Mouse (Mus musculus) neural tube, embryonic 11.5 days (tissue): Measurements from ENCODE around the gene Tpbgl. TPM values are rescaled to one million over a fixed set of nuclear protein-coding genes. Genes with fewer than 3 reads are reported as not detected.

Source experiments
- ATAC-seq: fragments of 200-750 bp; cut with Nextera tagmentation; 2 replicates; pipeline ENCODE4 v1.8.0; 2017; ENCODE audit warnings: moderate number of reproducible peaks, mild to moderate bottlenecking, moderate TSS enrichment, moderate library complexity; ENCODE audit not compliant: insufficient read depth, low FRiP score, low TSS enrichment
- DNase-seq: peaks from one replicate; pipeline ENCODE4 v3.0.0-alpha.2; 2015; ENCODE audit warnings: low spot score
- H3K27ac ChIP-seq: fragments of 300-500 bp; sonication (generic); 2 replicates; pipeline ENCODE4 v1.5.1; 2014; ENCODE audit warnings: low read depth, mild to moderate bottlenecking, low read length
- H3K27me3 ChIP-seq: fragments of 300-500 bp; sonication (generic); 2 replicates; pipeline ENCODE4 v1.6.1; 2014; ENCODE audit warnings: mild to moderate bottlenecking, low read length, mixed read lengths; ENCODE audit not compliant: control insufficient read depth, insufficient read depth
- H3K36me3 ChIP-seq: fragments of 300-500 bp; sonication (generic); 2 replicates; pipeline ENCODE4 v1.6.1; 2014; ENCODE audit warnings: mild to moderate bottlenecking, low read length, moderate library complexity, mixed read lengths; ENCODE audit not compliant: control insufficient read depth, insufficient read depth
- H3K4me1 ChIP-seq: fragments of 300-500 bp; sonication (generic); 2 replicates; pipeline ENCODE4 v1.6.1; 2014; ENCODE audit warnings: low read length, mixed read lengths; ENCODE audit not compliant: control insufficient read depth, insufficient read depth
- H3K4me2 ChIP-seq: fragments of 300-500 bp; sonication (generic); 2 replicates; pipeline ENCODE4 v1.6.1; 2014; ENCODE audit warnings: low read depth, mild to moderate bottlenecking, moderate library complexity
- H3K4me3 ChIP-seq: fragments of 300-500 bp; sonication (generic); 2 replicates; pipeline ENCODE4 v1.5.1; 2014; ENCODE audit warnings: low read depth, low read length
- H3K9ac ChIP-seq: fragments of 300-500 bp; sonication (generic); 2 replicates; pipeline ENCODE4 v1.6.1; 2014; ENCODE audit warnings: mild to moderate bottlenecking, low read length
- H3K9me3 ChIP-seq: fragments of 300-500 bp; sonication (generic); 2 replicates; pipeline ENCODE4 v1.6.1; 2016; ENCODE audit warnings: low read length; ENCODE audit not compliant: control insufficient read depth
- WGBS: fragments of 180-500 bp; shearing (Covaris S2); extraction: QIAGEN DNeasy Blood & Tissue Kit; methylation state at CpG from one replicate; pipeline ENCODE4 v1.1.7; 2014; 5-methylcytosine and 5-hydroxymethylcytosine counted together
- polyA plus RNA-seq: library from polyadenylated mRNA; unstranded; fragments of >200 nt; fragmentation: Nextera tagmentation; extraction: Ambion mirVana; gene quantifications from 2 replicates; pipeline ENCODE4 v1.2.1, GENCODE M21; 2014

Gene Tpbgl
- 1.1 and 1.4 TPM in 2 replicates for polyA plus RNA-seq

GRCm38 (mm10) chr7:99626376-99627270 lies at the start of gene Tpbgl:
Gene Tpbgl (minus strand): TSS chr7:99627103.
- Histone ChIP-seq H3K4me1 (peaks cover 21% of the 10 kb centered on the region), H3K36me3 (no peaks in the 10 kb centered on the region), H3K4me3 (peak within 1 kb of the TSS; percentile 45), H3K27me3 (peaks cover 45% of the 10 kb centered on the region), H3K9ac (peak within 1 kb of the TSS; percentile 61), H3K9me3 (no peaks in the 10 kb centered on the region), H3K4me2 (peak within 1 kb of the TSS; percentile 83), H3K27ac (no peak within 1 kb of the TSS)
- DNase-seq (peak; percentile 42), ATAC-seq (0 out of 2 replicates have a peak, but pooled peaks have one; percentile 29)
- WGBS, result under 1% methylated on average over 68 of the region's 83 CpGs

- H3K4me2 ChIP-seq, result no peak overlapping the region
- 76% methylated on average over 3 of the region's 3 CpGs for WGBS
- ATAC-seq (no peak), DNase-seq (no peak)
- no peaks in the 10 kb centered on the region for H3K9me3 ChIP-seq
- no peak overlapping the region for H3K27ac ChIP-seq
- no peaks in the 10 kb centered on the region for H3K36me3 ChIP-seq
- no peaks in the 10 kb centered on the region for H3K27me3 ChIP-seq
- no peak overlapping the region for H3K4me3 ChIP-seq
- no peak overlapping the region for H3K9ac ChIP-seq
- H3K4me1 ChIP-seq, result no peaks in the 10 kb centered on the region
Measured at GRCm38 (mm10) chr7:99674890-99675289, 48.0 kb upstream of the Tpbgl start.

- Histone ChIP-seq H3K4me3 (no peak overlapping the region), H3K27ac (no peak overlapping the region), H3K27me3 (no peaks in the 10 kb centered on the region), H3K9ac (no peak overlapping the region), H3K9me3 (no peaks in the 10 kb centered on the region), H3K4me1 (no peaks in the 10 kb centered on the region), H3K36me3 (no peaks in the 10 kb centered on the region), H3K4me2 (no peak overlapping the region)
- 76% methylated on average over 5 of the region's 5 CpGs for WGBS
- no peak for ATAC-seq
- DNase-seq, result no peak
Measured at GRCm38 (mm10) chr7:99674209-99674608, 47.3 kb upstream of the Tpbgl start.

GRCm38 (mm10) chr7:99673188-99673587 lies 46.3 kb upstream of the Tpbgl start:
- Histone ChIP-seq H3K27ac (no peak overlapping the region), H3K27me3 (no peaks in the 10 kb centered on the region), H3K4me1 (0 out of 2 replicates have a peak, but pooled peaks cover 3% of the 10 kb centered on the region), H3K4me2 (no peak overlapping the region), H3K9me3 (no peaks in the 10 kb centered on the region), H3K36me3 (no peaks in the 10 kb centered on the region), H3K4me3 (no peak overlapping the region), H3K9ac (no peak overlapping the region)
- WGBS, result 88% methylated on average over 8 of the region's 8 CpGs
- ATAC-seq (no peak), DNase-seq (no peak)

GRCm38 (mm10) chr7:99671544-99672435 lies 44.9 kb upstream of the Tpbgl start:
- DNase-seq, result no peak
- 85% methylated on average over 9 of the region's 9 CpGs for WGBS
- Histone ChIP-seq H3K9me3 (no peaks in the 10 kb centered on the region), H3K27me3 (no peaks in the 10 kb centered on the region), H3K4me2 (no peak overlapping the region), H3K4me1 (0 out of 2 replicates have a peak, but pooled peaks cover 3% of the 10 kb centered on the region), H3K4me3 (no peak overlapping the region), H3K27ac (no peak overlapping the region), H3K9ac (no peak overlapping the region), H3K36me3 (no peaks in the 10 kb centered on the region)
- ATAC-seq, result no peak

- no peaks in the 10 kb centered on the region for H3K27me3 ChIP-seq
- H3K4me3 ChIP-seq, result no peak overlapping the region
- 74% methylated on average over 4 of the region's 4 CpGs for WGBS
- no peak for DNase-seq
- H3K36me3 ChIP-seq, result no peaks in the 10 kb centered on the region
- no peak for ATAC-seq
- no peak overlapping the region for H3K4me2 ChIP-seq
- no peak overlapping the region for H3K27ac ChIP-seq
- no peaks in the 10 kb centered on the region for H3K9me3 ChIP-seq
- H3K4me1 ChIP-seq, result 0 out of 2 replicates have a peak, but pooled peaks cover 3% of the 10 kb centered on the region
- H3K9ac ChIP-seq, result no peak overlapping the region
Measured at GRCm38 (mm10) chr7:99670915-99671314, 44.0 kb upstream of the Tpbgl start.

- Histone ChIP-seq H3K27ac (no peak overlapping the region), H3K4me2 (no peak overlapping the region), H3K9ac (no peak overlapping the region), H3K9me3 (no peaks in the 10 kb centered on the region), H3K4me1 (0 out of 2 replicates have a peak, but pooled peaks cover 3% of the 10 kb centered on the region), H3K36me3 (no peaks in the 10 kb centered on the region), H3K27me3 (no peaks in the 10 kb centered on the region), H3K4me3 (no peak overlapping the region)
- 31% methylated on average over 4 of the region's 4 CpGs for WGBS
- no peak for ATAC-seq
- peak; percentile 29 for DNase-seq
Measured at GRCm38 (mm10) chr7:99668802-99669201, 41.9 kb upstream of the Tpbgl start.

- no peak overlapping the region for H3K27ac ChIP-seq
- no peaks in the 10 kb centered on the region for H3K36me3 ChIP-seq
- 0 out of 2 replicates have a peak, but pooled peaks cover 3% of the 10 kb centered on the region for H3K4me1 ChIP-seq
- DNase-seq (no peak), ATAC-seq (no peak)
- WGBS, result 83% methylated on average over 16 of the region's 16 CpGs
- no peak overlapping the region for H3K4me3 ChIP-seq
- H3K9ac ChIP-seq, result no peak overlapping the region
- no peak overlapping the region for H3K4me2 ChIP-seq
- no peaks in the 10 kb centered on the region for H3K9me3 ChIP-seq
- H3K27me3 ChIP-seq, result no peaks in the 10 kb centered on the region
Measured at GRCm38 (mm10) chr7:99667096-99667495, 40.2 kb upstream of the Tpbgl start.
